Mouse (Mus musculus): ENCODE measurements at regions not wholly inside any gene's neighbourhood (a gene's known extent, or its start where the extent isn't known, plus 50 kb on each side); places are given as distances from the start of the nearest gene placed in this dataset.
A peak's percentile ranks its signal among the peaks of the same experiment; 100 is the strongest.

GRCm38 (mm10) chr14:80083724-80084123 lies 99.8 kb downstream of the Olfm4 start:
- Histone ChIP-seq H3K27me3 (ENCODE audit: low read depth, poor library complexity, severe bottlenecking) (no peaks in the 10 kb centered on the region), H3K9me3 (replicated peaks) (no peaks in the 10 kb centered on the region), H3K4me1 (no peaks in the 10 kb centered on the region), H3K4me3 (no peak overlapping the region), H3K36me3 (no peaks in the 10 kb centered on the region), H3K27ac (no peak overlapping the region)
- 85% methylated on average over 3 of the region's 3 CpGs for WGBS
- DNase-seq (ENCODE audit: low spot score): no peak

- Histone ChIP-seq H3K36me3 (no peaks in the 10 kb centered on the region), H3K27ac (no peak overlapping the region), H3K27me3 (ENCODE audit: low read depth, poor library complexity, severe bottlenecking) (no peaks in the 10 kb centered on the region), H3K9me3 (replicated peaks) (no peaks in the 10 kb centered on the region), H3K4me1 (no peaks in the 10 kb centered on the region), H3K4me3 (no peak overlapping the region)
- DNase-seq (ENCODE audit: low spot score): no peak
- WGBS: 89% methylated on average over 1 of the region's 1 CpGs
These were observed 113.4 kb downstream of the Olfm4 start for GRCm38 (mm10) chr14:80097238-80097637.

- peaks cover 8% of the 10 kb centered on the region; the same call in 1 of the 2 replicates for H3K4me1 ChIP-seq
- no peak for DNase-seq (ENCODE audit: low spot score)
- H3K27me3 ChIP-seq (ENCODE audit: low read depth, poor library complexity, severe bottlenecking): no peaks in the 10 kb centered on the region
- H3K9me3 ChIP-seq (replicated peaks): no peaks in the 10 kb centered on the region
- 86% methylated on average over 6 of the region's 6 CpGs for WGBS
- H3K36me3 ChIP-seq: no peaks in the 10 kb centered on the region
- no peak overlapping the region for H3K4me3 ChIP-seq
- H3K27ac ChIP-seq: no peak overlapping the region
These were observed 129.3 kb downstream of the Olfm4 start for GRCm38 (mm10) chr14:80113115-80113687.

- Histone ChIP-seq H3K36me3 (no peaks in the 10 kb centered on the region), H3K27me3 (ENCODE audit: low read depth, poor library complexity, severe bottlenecking) (no peaks in the 10 kb centered on the region), H3K9me3 (replicated peaks) (no peaks in the 10 kb centered on the region), H3K4me1 (peaks cover 8% of the 10 kb centered on the region; the same call in 1 of the 2 replicates), H3K27ac (no peak overlapping the region), H3K4me3 (no peak overlapping the region)
- DNase-seq (ENCODE audit: low spot score): no peak
These were observed 130.4 kb downstream of the Olfm4 start for GRCm38 (mm10) chr14:80114326-80114725.

DNA sequence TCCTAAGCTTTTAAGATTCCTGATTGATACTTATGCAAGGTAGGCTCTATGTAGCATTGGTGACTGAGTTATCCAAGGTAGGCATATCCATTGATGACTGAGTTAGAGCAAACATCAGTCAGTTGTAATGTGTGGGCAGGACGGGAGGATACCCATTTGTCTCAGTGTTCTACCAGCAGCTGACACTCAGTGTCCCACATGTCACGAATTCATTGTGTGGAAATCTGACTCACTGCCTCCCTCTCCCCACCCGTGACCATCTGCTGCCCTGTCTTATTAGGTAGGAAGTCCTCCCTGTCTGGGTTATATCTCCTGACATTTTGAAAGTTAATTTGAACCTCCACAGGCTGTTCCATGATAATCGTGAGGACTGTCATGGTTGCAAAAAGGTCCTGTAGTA lies 141.3 kb downstream of the Olfm4 start:
- Histone ChIP-seq H3K9me3 (replicated peaks) (no peaks in the 10 kb centered on the region), H3K4me1 (no peaks in the 10 kb centered on the region)
- 89% methylated on average over 4 of the region's 4 CpGs for WGBS

GRCm38 (mm10) chr14:80128181-80128580 lies 144.3 kb downstream of the Olfm4 start:
- Histone ChIP-seq H3K27me3 (ENCODE audit: low read depth, poor library complexity, severe bottlenecking) (no peaks in the 10 kb centered on the region), H3K4me3 (no peak overlapping the region), H3K27ac (no peak overlapping the region), H3K4me1 (no peaks in the 10 kb centered on the region), H3K9me3 (replicated peaks) (no peaks in the 10 kb centered on the region), H3K36me3 (no peaks in the 10 kb centered on the region)
- WGBS: 88% methylated on average over 2 of the region's 2 CpGs
- no peak for DNase-seq (ENCODE audit: low spot score)

More for the DNA sequence above, 141.3 kb downstream of the Olfm4 start:
- no peaks in the 10 kb centered on the region for H3K36me3 ChIP-seq
- no peaks in the 10 kb centered on the region for H3K27me3 ChIP-seq (ENCODE audit: low read depth, poor library complexity, severe bottlenecking)
- DNase-seq (ENCODE audit: low spot score): no peak
- no peak overlapping the region for H3K27ac ChIP-seq
- no peak overlapping the region for H3K4me3 ChIP-seq

- Histone ChIP-seq H3K9me3 (replicated peaks) (no peaks in the 10 kb centered on the region), H3K27ac (no peak overlapping the region), H3K27me3 (ENCODE audit: low read depth, poor library complexity, severe bottlenecking) (no peaks in the 10 kb centered on the region), H3K36me3 (no peaks in the 10 kb centered on the region), H3K4me3 (no peak overlapping the region), H3K4me1 (peaks cover 7% of the 10 kb centered on the region)
- WGBS: 90% methylated on average over 5 of the region's 5 CpGs
- DNase-seq (ENCODE audit: low spot score): no peak
These were observed 153.7 kb downstream of the Olfm4 start for GRCm38 (mm10) chr14:80137541-80137940.

- DNase-seq (ENCODE audit: low spot score): no peak
- H3K27ac ChIP-seq: no peak overlapping the region
- peaks cover 7% of the 10 kb centered on the region for H3K4me1 ChIP-seq
- WGBS: 39% methylated on average over 6 of the region's 6 CpGs
- no peaks in the 10 kb centered on the region for H3K36me3 ChIP-seq
- no peak overlapping the region for H3K4me3 ChIP-seq
- no peaks in the 10 kb centered on the region for H3K9me3 ChIP-seq (replicated peaks)
- H3K27me3 ChIP-seq (ENCODE audit: low read depth, poor library complexity, severe bottlenecking): no peaks in the 10 kb centered on the region
These were observed 155.3 kb downstream of the Olfm4 start for GRCm38 (mm10) chr14:80138991-80139791.

- no peak overlapping the region for H3K27ac ChIP-seq
- 48% methylated on average over 6 of the region's 6 CpGs for WGBS
- no peaks in the 10 kb centered on the region for H3K36me3 ChIP-seq
- no peaks in the 10 kb centered on the region for H3K27me3 ChIP-seq (ENCODE audit: low read depth, poor library complexity, severe bottlenecking)
- H3K4me3 ChIP-seq: no peak overlapping the region
- no peaks in the 10 kb centered on the region for H3K4me1 ChIP-seq
- no peaks in the 10 kb centered on the region for H3K9me3 ChIP-seq (replicated peaks)
- peak; percentile 80 for DNase-seq (ENCODE audit: low spot score)
These were observed 173.1 kb downstream of the Olfm4 start for GRCm38 (mm10) chr14:80157002-80157401.

DNA sequence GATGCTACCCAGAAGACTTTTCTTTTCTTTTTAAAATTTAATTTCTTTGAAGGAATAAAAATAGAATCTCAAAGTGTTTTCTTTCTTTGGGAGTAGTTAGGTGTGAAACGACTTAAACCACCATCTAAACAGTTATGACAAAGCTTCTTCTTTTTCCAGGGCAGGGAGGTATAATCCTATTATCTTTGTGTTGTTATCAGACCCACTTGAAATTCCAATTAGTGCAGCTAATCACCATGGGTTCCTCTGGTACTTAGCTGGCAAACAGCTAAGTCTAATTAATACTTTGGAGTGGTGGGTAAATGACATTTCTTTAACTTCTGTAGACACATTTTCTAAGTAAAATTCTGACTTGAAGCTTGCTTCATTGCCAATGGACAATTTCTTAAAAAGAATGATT lies 185.3 kb downstream of the Olfm4 start:
- Histone ChIP-seq H3K9me3 (replicated peaks) (no peaks in the 10 kb centered on the region), H3K27ac (no peak overlapping the region), H3K27me3 (ENCODE audit: low read depth, poor library complexity, severe bottlenecking) (no peaks in the 10 kb centered on the region), H3K4me3 (no peak overlapping the region), H3K4me1 (peaks cover 16% of the 10 kb centered on the region), H3K36me3 (no peaks in the 10 kb centered on the region)
- WGBS: 67% methylated on average over 1 of the region's 1 CpGs
- no peak for DNase-seq (ENCODE audit: low spot score)

GRCm38 (mm10) chr14:80170450-80171180 lies 186.7 kb downstream of the Olfm4 start:
- H3K27me3 ChIP-seq (ENCODE audit: low read depth, poor library complexity, severe bottlenecking): no peaks in the 10 kb centered on the region
- no peak for DNase-seq (ENCODE audit: low spot score)
- 11% methylated on average over 11 of the region's 11 CpGs for WGBS
- H3K27ac ChIP-seq: no peak overlapping the region
- no peaks in the 10 kb centered on the region for H3K9me3 ChIP-seq (replicated peaks)
- H3K4me1 ChIP-seq: peaks cover 20% of the 10 kb centered on the region
- H3K4me3 ChIP-seq: no peak overlapping the region
- H3K36me3 ChIP-seq: no peaks in the 10 kb centered on the region

- no peaks in the 10 kb centered on the region for H3K27me3 ChIP-seq (ENCODE audit: low read depth, poor library complexity, severe bottlenecking)
- H3K9me3 ChIP-seq (replicated peaks): no peaks in the 10 kb centered on the region
- DNase-seq (ENCODE audit: low spot score): no peak
- 0 out of 2 replicates have a peak overlapping the region, but pooled peaks have one; percentile 25 for H3K27ac ChIP-seq
- WGBS: 56% methylated on average over 4 of the region's 4 CpGs
- peaks cover 34% of the 10 kb centered on the region for H3K4me1 ChIP-seq
- no peak overlapping the region for H3K4me3 ChIP-seq
- H3K36me3 ChIP-seq: no peaks in the 10 kb centered on the region
These were observed 189.1 kb downstream of the Olfm4 start for GRCm38 (mm10) chr14:80172799-80173484.

- 17% methylated on average over 6 of the region's 6 CpGs for WGBS
- Histone ChIP-seq H3K27me3 (ENCODE audit: low read depth, poor library complexity, severe bottlenecking) (no peaks in the 10 kb centered on the region), H3K4me1 (peaks cover 26% of the 10 kb centered on the region), H3K4me3 (no peak overlapping the region), H3K36me3 (no peaks in the 10 kb centered on the region), H3K9me3 (replicated peaks) (no peaks in the 10 kb centered on the region), H3K27ac (peak overlapping the region; percentile 84)
- DNase-seq (ENCODE audit: low spot score): peak; percentile 45
These were observed 192.6 kb downstream of the Olfm4 start for GRCm38 (mm10) chr14:80176464-80176863.

Data from limb, embryonic 10.5 days (tissue).